Mouse (Mus musculus) CH12.LX (cell line): ENCODE measurements at regions not wholly inside any gene's neighbourhood (a gene's known extent, or its start where the extent isn't known, plus 50 kb on each side); places are given as distances from the start of the nearest gene placed in this dataset.

Experiments
- DNase-seq: peaks from one replicate; pipeline ENCODE4 v3.0.0-alpha.2; 2013; ENCODE audit errors: extremely low read depth
- H3K27ac ChIP-seq: 2 replicates; pipeline ENCODE4 v1.5.1; 2012; ENCODE audit warnings: low read depth, mild to moderate bottlenecking, control low read depth, moderate library complexity; ENCODE audit not compliant: insufficient read depth
- H3K27me3 ChIP-seq: replicated peaks from 2 replicates; pipeline ENCODE3; 2012; ENCODE audit warnings: inconsistent platforms
- H3K36me3 ChIP-seq, 2 experiments: replicated peaks in 1 of 2; 2 replicates each; pipeline versions ENCODE3 to v1.6.1; 2012; ENCODE audit warnings: inconsistent platforms in 1 of 2, low read length in 1 of 2, mild to moderate bottlenecking in 1 of 2, mixed read lengths in 1 of 2, moderate library complexity in 1 of 2; ENCODE audit not compliant: control insufficient read depth in 1 of 2, insufficient read depth in 1 of 2
- H3K4me1 ChIP-seq, 2 experiments: 2 replicates each; pipeline ENCODE4 v1.6.1; 2012; ENCODE audit warnings: inconsistent platforms in 1 of 2, moderate library complexity in 1 of 2; ENCODE audit not compliant: insufficient read depth in 2 of 2, control insufficient read depth in 1 of 2
- H3K4me2 ChIP-seq: 2 replicates; pipeline ENCODE4 v1.6.1; 2012; ENCODE audit warnings: low read depth, mild to moderate bottlenecking, control low read depth; ENCODE audit not compliant: poor library complexity, insufficient read depth, severe bottlenecking
- H3K4me3 ChIP-seq, 3 experiments: fragments of 150-350 bp in 1 of 3; sonication (generic) in 1 of 3; replicated peaks in 1 of 3; 2 replicates each; pipeline versions ENCODE3 to v1.5.1; 2011 to 2012; ENCODE audit warnings: low read depth in 2 of 3, low read length in 2 of 3, mild to moderate bottlenecking in 2 of 3, moderate library complexity in 2 of 3, control low read depth in 1 of 3, improper control_type of control experiment in 1 of 3, inconsistent platforms in 1 of 3, mixed read lengths in 1 of 3; ENCODE audit not compliant: poor library complexity in 1 of 3
- H3K79me2 ChIP-seq: replicated peaks from 2 replicates; pipeline ENCODE4 v1.6.1; 2012; ENCODE audit warnings: mild to moderate bottlenecking, moderate library complexity; ENCODE audit not compliant: control insufficient read depth, poor library complexity, insufficient read depth, severe bottlenecking; ENCODE audit errors: extremely low read depth
- H3K9ac ChIP-seq: 2 replicates; pipeline ENCODE4 v1.6.1; 2012; ENCODE audit warnings: low read depth, mild to moderate bottlenecking, control low read depth, moderate library complexity; ENCODE audit not compliant: insufficient read depth
- H3K9me3 ChIP-seq: replicated peaks from 2 replicates; pipeline ENCODE3; 2012; ENCODE audit warnings: low read length, inconsistent platforms, mixed read lengths
- BHLHE40 ChIP-seq: IDR thresholded peaks from 2 replicates; pipeline ENCODE4 v1.6.1; 2011; ENCODE audit warnings: mild to moderate bottlenecking, low read depth, low read length, improper control_type of control experiment
- CHD1 ChIP-seq: IDR thresholded peaks from 2 replicates; pipeline ENCODE4 v1.6.1; 2012; ENCODE audit warnings: low read depth, low read length, improper control_type of control experiment, inconsistent platforms
- E2F4 ChIP-seq: IDR thresholded peaks from 2 replicates; pipeline ENCODE4 v1.6.1; 2011; ENCODE audit warnings: low read depth, low read length, improper control_type of control experiment; ENCODE audit not compliant: insufficient replicate concordance
- ELF1 ChIP-seq: IDR thresholded peaks from 2 replicates; pipeline ENCODE4 v1.6.1; 2014; ENCODE audit warnings: low read depth, mild to moderate bottlenecking, inconsistent platforms, low read length, improper control_type of control experiment
- EP300 ChIP-seq: IDR thresholded peaks from 2 replicates; pipeline ENCODE4 v1.6.1; 2011; ENCODE audit warnings: low read length, improper control_type of control experiment
- GABPA ChIP-seq: IDR thresholded peaks from 2 replicates; pipeline ENCODE4 v1.6.1; 2012; ENCODE audit warnings: low read depth, low read length, improper control_type of control experiment, inconsistent platforms; ENCODE audit not compliant: insufficient replicate concordance
- IRF4 ChIP-seq: IDR thresholded peaks from 2 replicates; pipeline ENCODE4 v1.6.1; 2014; ENCODE audit warnings: low read depth, mild to moderate bottlenecking, inconsistent platforms, low read length, improper control_type of control experiment
- JUND ChIP-seq: conservative IDR thresholded peaks from 2 replicates; pipeline ENCODE4 v1.6.1; 2011; ENCODE audit warnings: low read depth, low read length, improper control_type of control experiment
- KAT2A ChIP-seq: IDR thresholded peaks from 2 replicates; pipeline ENCODE4 v1.6.1; 2012; ENCODE audit warnings: low read length, improper control_type of control experiment, inconsistent platforms; ENCODE audit not compliant: insufficient replicate concordance
- MAFK ChIP-seq: IDR thresholded peaks from 2 replicates; pipeline ENCODE4 v1.6.1; 2011; ENCODE audit warnings: low read length, improper control_type of control experiment; ENCODE audit not compliant: insufficient replicate concordance
- MAX ChIP-seq: IDR thresholded peaks from 2 replicates; pipeline ENCODE4 v1.6.1; 2011; ENCODE audit warnings: low read length, improper control_type of control experiment
- MAZ ChIP-seq: IDR thresholded peaks from 2 replicates; pipeline ENCODE4 v1.6.1; 2012; ENCODE audit warnings: low read depth, mild to moderate bottlenecking, inconsistent platforms, low read length, improper control_type of control experiment, moderate library complexity
- MEF2A ChIP-seq: IDR thresholded peaks from 2 replicates; pipeline ENCODE4 v1.6.1; 2014; ENCODE audit warnings: low read depth, mild to moderate bottlenecking, inconsistent platforms, low read length, improper control_type of control experiment, borderline replicate concordance
- MYC ChIP-seq: IDR thresholded peaks from 2 replicates; pipeline ENCODE4 v1.6.1; 2011; ENCODE audit warnings: low read depth, mild to moderate bottlenecking, improper control_type of control experiment, low read length
- NRF1 ChIP-seq: IDR thresholded peaks from 2 replicates; pipeline ENCODE4 v1.6.1; 2014; ENCODE audit warnings: low read depth, mild to moderate bottlenecking, inconsistent platforms, low read length, improper control_type of control experiment, moderate library complexity
- SIN3A ChIP-seq: IDR thresholded peaks from 2 replicates; pipeline ENCODE4 v1.6.1; 2012; ENCODE audit warnings: low read length, improper control_type of control experiment, inconsistent platforms
- TCF12 ChIP-seq: IDR thresholded peaks from 2 replicates; pipeline ENCODE4 v1.6.1; 2014; ENCODE audit warnings: low read depth, mild to moderate bottlenecking, inconsistent platforms, low read length, improper control_type of control experiment
- UBTF ChIP-seq: IDR thresholded peaks from 2 replicates; pipeline ENCODE4 v1.6.1; 2012; ENCODE audit warnings: low read depth, mild to moderate bottlenecking, inconsistent platforms, low read length, improper control_type of control experiment, moderate library complexity
- USF1 ChIP-seq: IDR thresholded peaks from 2 replicates; pipeline ENCODE4 v1.6.1; 2014; ENCODE audit warnings: low read depth, mild to moderate bottlenecking, inconsistent platforms, low read length, improper control_type of control experiment
- ZKSCAN1 ChIP-seq: IDR thresholded peaks from 2 replicates; pipeline ENCODE4 v1.6.1; 2012; ENCODE audit warnings: low read depth, inconsistent platforms, low read length, improper control_type of control experiment, borderline replicate concordance
- dilution Hi-C: fragments of 300-500 bp; cut with MboI; formaldehyde crosslinking; loops from 2 replicates; pipeline ENCODE4 v1.14.3; 2020; ENCODE audit warnings: low sequenced_read_pairs; ENCODE audit not compliant: extremely low pct_unique_long_range_greater_than_20kb, extremely low pct_ligation_motif_present
- in situ Hi-C: fragments of 300-500 bp; cut with MboI; formaldehyde crosslinking; loops from 3 replicates; pipeline ENCODE4 v1.14.3; 2019; ENCODE audit warnings: low sequenced_read_pairs, low pct_ligation_motif_present, low pct_unique_long_range_greater_than_20kb, mixed read lengths

DNA sequence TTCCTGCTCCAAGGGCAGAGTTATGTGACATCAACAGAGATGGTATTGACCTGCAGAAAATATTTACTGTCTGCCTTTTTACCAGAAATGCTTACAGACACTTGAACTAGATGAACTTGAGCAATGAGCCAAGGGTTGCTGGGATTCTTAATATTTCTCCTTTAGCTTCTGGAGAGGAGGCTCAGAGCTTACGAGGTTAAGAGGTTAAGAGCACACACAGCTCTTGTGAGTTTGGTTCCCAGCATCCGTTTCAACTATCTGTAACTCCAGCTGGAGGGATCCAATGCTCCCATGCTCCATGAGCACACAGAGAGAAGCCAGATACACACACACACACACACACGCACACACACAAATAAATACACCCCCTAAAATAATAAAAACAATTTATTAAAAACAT is 114.7 kb upstream of the Fn1 start:
- in situ Hi-C loops (no loop called here), dilution Hi-C loops (no loop called here)
- no peak overlapping the region for H3K27ac ChIP-seq
- no peak overlapping the region for H3K4me2 ChIP-seq
- H3K27me3 ChIP-seq = no peaks in the 10 kb centered on the region
- DNase-seq = no peak
- no peaks in the 10 kb centered on the region for H3K9me3 ChIP-seq
- H3K4me3 ChIP-seq = no peak overlapping the region
- TF ChIP-seq ZKSCAN1 = no peak
- TF ChIP-seq E2F4 = no peak
- TF ChIP-seq USF1 = no peak
- no peak for TF ChIP-seq JUND
- TF ChIP-seq MYC = no peak
- no peak for TF ChIP-seq MAX
- no peak for TF ChIP-seq BHLHE40
- no peak for TF ChIP-seq KAT2A
- H3K79me2 ChIP-seq = no peaks in the 10 kb centered on the region
- no peaks in the 10 kb centered on the region for H3K4me1 ChIP-seq
- no peak overlapping the region for H3K9ac ChIP-seq
- no peaks in the 10 kb centered on the region for H3K36me3 ChIP-seq

DNA sequence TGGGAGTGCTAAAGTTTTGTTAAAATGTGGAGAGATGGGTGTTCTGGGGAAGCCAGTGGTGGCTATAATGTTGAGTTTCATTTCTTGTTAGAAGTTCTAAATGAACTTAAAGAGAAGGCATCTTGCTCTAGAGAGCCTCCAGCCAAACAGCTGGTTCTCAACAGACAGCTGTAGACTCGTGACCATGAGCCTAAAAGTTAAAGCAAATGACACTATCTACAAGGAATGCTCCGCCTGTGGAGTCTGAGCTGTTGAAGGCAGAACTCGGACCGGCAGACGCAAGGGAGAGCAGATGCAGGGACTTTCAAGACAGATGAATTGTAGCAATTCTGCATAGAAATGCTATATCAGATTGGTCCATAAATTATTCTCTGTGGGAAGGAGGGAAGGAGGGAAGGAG is 114.1 kb upstream of the Fn1 start:
- Histone ChIP-seq H3K4me1 (no peaks in the 10 kb centered on the region), H3K27me3 (no peaks in the 10 kb centered on the region), H3K79me2 (no peaks in the 10 kb centered on the region), H3K4me2 (no peak overlapping the region), H3K9me3 (no peaks in the 10 kb centered on the region), H3K4me3 (no peak overlapping the region), H3K36me3 (no peaks in the 10 kb centered on the region), H3K27ac (no peak overlapping the region), H3K9ac (no peak overlapping the region)
- TF ChIP-seq NRF1 (no peak), TCF12 (no peak), GABPA (no peak), MAZ (no peak), USF1 (no peak), ELF1 (no peak), CHD1 (no peak), BHLHE40 (no peak), EP300 (no peak), MYC (no peak), IRF4 (no peak), UBTF (no peak), SIN3A (no peak), MEF2A (no peak), MAFK (no peak)
- in situ Hi-C loops (no loop called here), dilution Hi-C loops (no loop called here)
- no peak for DNase-seq
